Mouse (Mus musculus): ENCODE data around the gene Ass1. TPM values are rescaled to one million over a fixed set of nuclear protein-coding genes. Genes with fewer than 3 reads are reported as not detected.
"Not testable (repeated sequence)": the region's sequence is repeated elsewhere in the genome, so short reads cannot be mapped to it uniquely, and the experiment has no call there.

Ass1 gene
- polyA plus RNA-seq, 1 experiment from 2014 or later, result 7.7 TPM

GRCm38 (mm10) chr2:31547726-31548125, 77.7 kb downstream of the Ass1 start:
- ATAC-seq (replicated peaks; ENCODE audit: insufficient number of reproducible peaks, insufficient read depth, low FRiP score, low read depth), result no peak
- Histone ChIP-seq H3K9me3 (replicated peaks) (no peaks in the 10 kb centered on the region), H3K4me2 (no peak overlapping the region), H3K4me3 (no peak overlapping the region), H3K4me1 (replicated peaks) (no peaks in the 10 kb centered on the region), H3K27ac (no peak overlapping the region), H3K9ac (no peak overlapping the region), H3K27me3 (peaks cover 7% of the 10 kb centered on the region), H3K36me3 (no peaks in the 10 kb centered on the region)
- 62% methylated on average over 11 of the region's 11 CpGs for WGBS

DNA sequence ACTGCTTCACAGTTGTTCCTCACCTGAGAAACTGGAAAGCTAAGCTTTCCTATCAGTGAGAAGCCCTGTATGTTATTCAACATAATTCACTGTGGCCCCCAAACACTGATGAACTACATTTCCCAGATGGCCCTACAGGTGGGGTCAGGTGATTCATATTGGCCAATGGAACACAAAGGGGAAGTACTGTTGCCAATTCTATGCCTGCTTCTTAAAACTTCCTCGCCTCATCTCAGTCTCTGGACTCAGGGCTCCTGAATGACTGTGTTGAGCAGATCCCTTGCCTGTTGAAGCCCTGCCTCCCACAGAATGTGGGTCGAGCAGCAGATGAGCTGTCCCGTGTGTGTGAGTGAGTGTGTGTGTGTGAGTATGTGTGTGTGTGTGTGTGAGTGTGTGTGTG, 80.5 kb downstream of the Ass1 start:
- ATAC-seq (replicated peaks; ENCODE audit: insufficient number of reproducible peaks, insufficient read depth, low FRiP score, low read depth), result no peak
- no peak overlapping the region for H3K27ac ChIP-seq
- H3K36me3 ChIP-seq, result no peaks in the 10 kb centered on the region
- H3K9ac ChIP-seq, result no peak overlapping the region
- H3K4me1 ChIP-seq (replicated peaks), result no peaks in the 10 kb centered on the region
- H3K27me3 ChIP-seq, result no peaks in the 10 kb centered on the region
- no peak overlapping the region for H3K4me3 ChIP-seq
- no peaks in the 10 kb centered on the region for H3K9me3 ChIP-seq (replicated peaks)
- H3K4me2 ChIP-seq, result no peak overlapping the region
- 78% methylated on average over 3 of the region's 3 CpGs for WGBS

GRCm38 (mm10) chr2:31551351-31551750, 81.3 kb downstream of the Ass1 start:
- H3K27ac ChIP-seq; H3K4me2 ChIP-seq; H3K9me3 ChIP-seq (replicated peaks); H3K27me3 ChIP-seq; H3K4me3 ChIP-seq; H3K9ac ChIP-seq; ATAC-seq (replicated peaks; ENCODE audit: insufficient number of reproducible peaks, insufficient read depth, low FRiP score, low read depth); H3K36me3 ChIP-seq; H3K4me1 ChIP-seq (replicated peaks): not testable (repeated sequence)
- WGBS, result 88% methylated on average over 3 of the region's 3 CpGs

GRCm38 (mm10) chr2:31551971-31552370, 82.0 kb downstream of the Ass1 start:
- 87% methylated on average over 10 of the region's 10 CpGs for WGBS
- no peaks in the 10 kb centered on the region for H3K4me1 ChIP-seq (replicated peaks)
- H3K27ac ChIP-seq, result no peak overlapping the region
- H3K27me3 ChIP-seq, result no peaks in the 10 kb centered on the region
- no peaks in the 10 kb centered on the region for H3K36me3 ChIP-seq
- H3K9ac ChIP-seq, result no peak overlapping the region
- ATAC-seq (replicated peaks; ENCODE audit: insufficient number of reproducible peaks, insufficient read depth, low FRiP score, low read depth), result no peak
- no peaks in the 10 kb centered on the region for H3K9me3 ChIP-seq (replicated peaks)
- H3K4me2 ChIP-seq, result no peak overlapping the region
- H3K4me3 ChIP-seq, result no peak overlapping the region

DNA sequence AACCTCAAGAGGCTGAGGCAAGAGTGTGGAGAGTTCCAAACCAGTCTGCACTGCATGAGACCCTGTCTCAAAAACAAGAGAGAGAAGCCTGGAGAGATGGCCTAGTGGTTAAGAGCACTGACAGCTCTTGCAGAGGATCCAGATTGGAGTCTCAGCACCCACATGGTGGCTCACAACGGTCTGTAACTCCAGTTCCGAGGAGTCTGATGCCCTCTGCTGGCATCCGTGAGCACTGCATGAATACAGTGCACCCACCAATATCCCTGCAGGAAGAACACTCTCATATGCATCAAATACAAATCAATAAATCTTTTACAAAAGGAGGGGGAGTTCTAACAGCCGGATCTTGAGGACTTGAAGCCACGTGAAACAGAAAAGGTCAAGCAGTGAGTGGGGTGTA, 84.6 kb downstream of the Ass1 start:
- H3K9ac ChIP-seq, result no peak overlapping the region
- H3K4me3 ChIP-seq, result no peak overlapping the region
- no peak overlapping the region for H3K4me2 ChIP-seq
- ATAC-seq (replicated peaks; ENCODE audit: insufficient number of reproducible peaks, insufficient read depth, low FRiP score, low read depth), result no peak
- H3K36me3 ChIP-seq, result no peaks in the 10 kb centered on the region
- H3K27ac ChIP-seq, result no peak overlapping the region
- no peaks in the 10 kb centered on the region for H3K4me1 ChIP-seq (replicated peaks)
- WGBS, result 72% methylated on average over 5 of the region's 5 CpGs
- H3K27me3 ChIP-seq, result no peaks in the 10 kb centered on the region
- H3K9me3 ChIP-seq (replicated peaks), result no peaks in the 10 kb centered on the region

Other genes starting within 250 kb of the Ass1 start
- gene Ncs1, start 224.4 kb upstream of the Ass1 start, polyA plus RNA-seq (2015; fragmentation: Nextera tagmentation; extraction: Ambion mirVana), result 33.7 and 35.1 TPM in 2 replicates
- gene Hmcn2, start 155.8 kb upstream of the Ass1 start, polyA plus RNA-seq (2015; fragmentation: Nextera tagmentation; extraction: Ambion mirVana), result 1.0 and 1.1 TPM in 2 replicates
- 43.1 and 44.5 TPM in 2 replicates for gene Fubp3, start 102.4 kb downstream of the Ass1 start, polyA plus RNA-seq (2015; fragmentation: Nextera tagmentation; extraction: Ambion mirVana)
- gene Prdm12, start 169.8 kb downstream of the Ass1 start, polyA plus RNA-seq (2015; fragmentation: Nextera tagmentation; extraction: Ambion mirVana), result 0.27 TPM in 1 of 2 replicates, not detected in the other
- gene Exosc2, start 200.5 kb downstream of the Ass1 start, polyA plus RNA-seq (2015; fragmentation: Nextera tagmentation; extraction: Ambion mirVana), result 30.2 and 40.0 TPM in 2 replicates
- gene Abl1, start 218.2 kb downstream of the Ass1 start, polyA plus RNA-seq (2015; fragmentation: Nextera tagmentation; extraction: Ambion mirVana), result 21.9 and 30.4 TPM in 2 replicates

Measured in heart, embryonic 15.5 days (tissue).